Mouse (Mus musculus) ES-CJ7 (cell line): ENCODE data around the gene Arid3a.
A peak's percentile ranks its signal among the peaks of the same experiment; 100 is the strongest.

Experiments
- DNase-seq: peaks from one replicate; pipeline ENCODE4 v3.0.0; 2011; ENCODE audit warnings: low read depth, low spot score

The Arid3a gene

GRCm38 (mm10) chr10:79995636-79996035, 68.8 kb downstream of the Arid3a start:
- DNase-seq = no peak

GRCm38 (mm10) chr10:79996272-79997033, 69.6 kb downstream of the Arid3a start, which contains the start of gene Abca7:
Gene Abca7 (plus strand): TSS chr10:79996494.
- DNase-seq = peak; percentile 95

GRCm38 (mm10) chr10:79997034-79997760, 70.4 kb downstream of the Arid3a start:
- peak; percentile 91 for DNase-seq

- DNase-seq = no peak
These were observed 71.0 kb downstream of the Arid3a start for GRCm38 (mm10) chr10:79997819-79998218.

- DNase-seq = no peak
These were observed 75.1 kb downstream of the Arid3a start for GRCm38 (mm10) chr10:80001945-80002344.

GRCm38 (mm10) chr10:80002829-80003228, 76.0 kb downstream of the Arid3a start:
- DNase-seq = no peak

GRCm38 (mm10) chr10:80003374-80004232, 76.8 kb downstream of the Arid3a start:
- DNase-seq = peak; percentile 65

- no peak for DNase-seq
These were observed 77.4 kb downstream of the Arid3a start for GRCm38 (mm10) chr10:80004233-80004705.
